Mouse (Mus musculus): ENCODE data around the gene Rars.

Gene Rars

GRCm38 (mm10) chr11:35769746-35770437, 64.4 kb downstream of the Rars start:
- DNase-seq, result peak; percentile 78 to 85

- DNase-seq, result peak; percentile 94 to 97
Observed at GRCm38 (mm10) chr11:35769188-35769745, 65.0 kb downstream of the Rars start, which contains the start of gene Pank3. TSS of gene Pank3 (plus strand) at chr11:35769484.

- no peak for DNase-seq
Observed at GRCm38 (mm10) chr11:35766845-35767244, 67.5 kb downstream of the Rars start.

- no peak for DNase-seq
Observed at GRCm38 (mm10) chr11:35760627-35761003, 73.7 kb downstream of the Rars start.

- no peak for DNase-seq
Observed at GRCm38 (mm10) chr11:35760001-35760626, 74.2 kb downstream of the Rars start.
